Mouse (Mus musculus): Measurements from ENCODE around the gene Cacna1d.

Gene Cacna1d

GRCm38 (mm10) chr14:30457897-30458296 lies 33.4 kb downstream of the Cacna1d start:
- no peak for DNase-seq

DNA sequence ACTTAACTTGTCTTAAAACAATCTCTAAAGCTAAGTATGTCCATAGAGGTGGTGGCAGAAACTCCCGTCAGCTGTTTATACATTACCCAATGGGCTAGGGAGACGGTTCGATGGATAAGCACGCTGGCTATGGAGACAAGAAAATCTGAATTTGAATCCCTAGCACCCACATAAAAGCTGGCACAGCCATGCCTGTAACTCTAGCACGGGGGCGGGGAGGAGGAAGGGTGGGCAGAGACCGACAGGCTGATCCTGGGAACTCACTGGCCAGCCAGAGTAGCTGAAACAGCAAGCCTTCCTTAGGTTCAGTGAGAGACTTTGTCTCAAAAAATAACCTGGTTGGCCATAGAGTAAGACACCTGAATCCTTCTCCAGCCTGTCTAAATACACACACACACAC lies 33.8 kb downstream of the Cacna1d start:
- DNase-seq, result no peak

DNA sequence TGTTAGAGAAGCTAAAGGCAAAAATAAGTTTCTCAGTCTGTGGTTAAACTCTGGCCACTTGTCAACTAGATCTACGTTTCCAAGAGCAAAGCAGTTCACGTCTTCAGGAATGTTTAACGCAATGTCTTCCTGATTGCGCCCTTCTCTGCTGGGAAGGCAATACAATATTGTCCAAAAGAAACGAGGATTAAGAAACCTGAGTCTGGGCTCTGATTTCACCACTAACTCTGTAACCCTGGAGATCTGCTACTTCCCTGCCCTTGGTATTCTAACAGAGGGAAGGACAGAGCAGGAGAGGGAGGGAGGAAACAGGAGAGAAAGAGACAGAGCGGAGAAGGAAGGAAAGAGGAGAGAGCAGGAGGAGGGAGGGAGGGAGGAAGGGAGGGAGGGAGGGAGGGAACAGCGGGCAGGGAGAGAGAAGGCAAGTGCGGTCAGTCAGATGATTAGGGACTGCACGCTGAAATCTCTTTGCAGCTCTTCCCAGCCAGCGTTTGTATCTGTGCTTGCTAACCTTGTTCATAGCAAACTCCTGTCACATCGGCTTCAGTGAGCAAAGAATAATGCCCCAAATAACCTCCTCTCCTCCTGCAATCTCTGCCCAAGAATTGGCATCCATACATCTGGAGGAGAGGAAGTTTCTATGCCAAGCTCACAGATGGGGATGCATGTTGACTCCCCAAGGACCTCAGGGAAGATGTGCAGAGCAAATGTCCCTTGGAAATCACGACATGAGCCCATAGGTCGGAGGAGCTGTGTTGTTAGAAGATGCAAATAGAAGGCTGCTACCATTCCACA lies 35.3 kb downstream of the Cacna1d start:
- peak; percentile 57 for DNase-seq

- no peak for DNase-seq
These were observed 51.3 kb downstream of the Cacna1d start for GRCm38 (mm10) chr14:30439915-30440314.

GRCm38 (mm10) chr14:30435316-30435715 lies 55.9 kb downstream of the Cacna1d start:
- no peak for DNase-seq

GRCm38 (mm10) chr14:30430446-30430845 lies 60.8 kb downstream of the Cacna1d start:
- no peak for DNase-seq

- DNase-seq, result no peak
These were observed 61.2 kb downstream of the Cacna1d start for GRCm38 (mm10) chr14:30430026-30430425.

DNA sequence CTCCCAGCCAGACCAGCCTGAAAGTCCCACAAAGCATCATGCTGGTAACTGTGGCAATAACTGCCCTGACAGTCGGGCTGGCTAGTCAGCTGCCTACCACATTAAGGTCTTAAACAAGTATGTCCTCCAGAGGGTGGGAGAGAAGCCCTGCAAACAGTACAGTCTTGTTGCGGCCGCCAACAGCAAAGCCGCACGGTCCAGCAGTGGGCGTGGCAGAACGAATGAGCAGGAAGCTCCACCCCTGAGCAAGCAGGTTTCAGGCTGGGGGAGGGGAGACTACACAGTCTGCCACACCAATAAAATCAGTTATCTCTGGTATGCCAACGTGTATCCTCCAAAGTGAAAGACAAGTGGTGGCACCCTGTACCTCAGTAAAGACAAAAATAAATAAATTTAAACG lies 61.6 kb downstream of the Cacna1d start:
- peak; percentile 12 for DNase-seq

GRCm38 (mm10) chr14:30428757-30429156 lies 62.5 kb downstream of the Cacna1d start:
- no peak for DNase-seq

DNA sequence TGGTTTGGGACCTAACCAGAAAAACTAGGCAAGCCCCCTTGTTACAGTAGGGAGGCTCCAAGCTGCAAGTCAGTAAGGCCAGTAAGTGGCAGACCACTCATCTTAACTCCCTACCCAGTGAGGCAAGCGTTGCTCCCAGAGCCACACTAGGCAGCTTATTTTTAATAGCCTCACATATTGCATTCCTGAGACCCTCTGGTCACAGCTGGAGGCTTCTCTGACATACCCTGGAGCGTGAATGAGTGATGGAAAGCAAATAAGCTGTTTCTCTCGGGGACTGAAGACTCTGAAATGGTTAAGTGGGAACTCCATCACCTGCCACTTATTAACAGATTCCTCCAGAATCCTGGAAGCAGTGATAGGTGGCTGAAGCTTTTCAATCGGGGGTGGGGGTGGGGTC lies 65.4 kb downstream of the Cacna1d start:
- DNase-seq, result peak; percentile 11

GRCm38 (mm10) chr14:30425175-30425574 lies 66.1 kb downstream of the Cacna1d start:
- DNase-seq, result no peak

- DNase-seq, result no peak
These were observed 66.6 kb downstream of the Cacna1d start for GRCm38 (mm10) chr14:30424638-30425037.

DNA sequence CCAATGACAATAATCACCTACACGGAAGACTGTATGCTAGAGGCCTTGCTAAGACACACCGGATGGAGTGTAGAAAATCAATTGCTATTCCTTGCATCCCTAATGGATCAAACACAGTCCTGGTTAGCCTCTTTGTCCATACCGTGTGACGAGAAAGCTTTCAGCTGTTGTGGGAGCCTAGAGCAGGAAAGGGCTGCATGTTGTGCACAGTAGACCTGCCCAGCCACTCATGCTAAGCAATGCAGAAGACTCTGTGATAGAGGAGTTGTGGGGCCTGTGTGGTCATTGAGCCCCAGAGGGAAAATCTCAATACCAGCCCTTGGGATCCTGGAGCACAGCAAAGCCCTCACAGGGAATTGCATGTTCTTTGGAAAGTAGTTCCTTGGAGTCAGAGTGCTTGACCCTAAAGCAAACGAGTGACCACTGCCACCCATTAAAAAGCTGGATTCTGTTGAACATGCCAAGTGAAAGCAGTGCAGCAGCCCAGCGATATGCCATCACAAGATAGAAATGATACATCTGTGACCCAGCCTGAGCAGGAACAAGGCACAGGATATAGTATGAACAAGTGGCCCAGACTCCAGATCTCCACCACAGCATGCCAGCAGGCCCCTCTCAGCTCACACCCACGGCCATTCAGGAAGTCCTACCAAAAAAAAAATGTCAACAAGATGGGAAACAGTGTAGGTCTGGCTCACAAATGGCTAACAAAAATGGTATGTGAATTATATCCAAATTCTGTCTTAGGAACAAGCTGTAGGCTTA lies 68.7 kb downstream of the Cacna1d start:
- DNase-seq, result no peak

DNA sequence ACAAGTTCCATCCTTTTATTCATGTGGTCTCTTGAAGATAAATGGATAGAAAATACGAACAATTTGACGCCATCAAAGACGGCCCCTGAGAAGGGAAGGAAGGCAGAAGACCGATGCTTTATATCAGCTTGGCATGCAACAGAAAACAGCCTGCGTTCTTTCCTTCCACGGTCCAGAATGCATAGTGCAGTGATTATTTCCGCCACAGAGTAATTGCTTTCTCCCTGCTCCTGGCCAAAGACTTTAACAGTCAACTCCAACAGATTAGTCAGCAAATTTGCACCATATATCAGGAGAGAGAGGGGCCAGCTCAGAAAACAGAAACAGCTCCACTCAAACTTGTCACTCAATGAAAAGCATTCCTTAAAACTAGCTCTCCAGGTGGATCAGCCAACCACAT lies 71.8 kb downstream of the Cacna1d start:
- DNase-seq, result no peak

GRCm38 (mm10) chr14:30419046-30419445 lies 72.2 kb downstream of the Cacna1d start:
- DNase-seq, result no peak

DNA sequence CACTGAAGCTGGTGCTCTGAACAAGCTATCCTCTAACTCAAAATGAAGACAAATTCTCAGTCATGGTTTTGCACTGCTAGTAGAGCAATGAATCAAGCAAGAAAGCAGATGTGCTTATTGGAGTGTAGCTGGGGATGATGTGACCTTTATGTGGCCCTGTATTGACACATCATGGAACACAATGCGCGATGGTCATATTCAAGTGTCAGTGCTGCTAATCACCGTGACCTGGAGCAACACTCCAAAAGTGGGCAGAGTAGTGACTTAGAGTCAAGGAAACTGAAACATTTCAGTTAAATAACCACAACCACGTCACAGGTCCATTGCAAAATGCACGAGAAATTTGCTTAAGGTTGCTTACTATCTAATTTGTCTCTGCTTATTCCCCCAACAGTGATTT lies 75.4 kb downstream of the Cacna1d start:
- DNase-seq, result no peak

GRCm38 (mm10) chr14:30414131-30414530 lies 77.1 kb downstream of the Cacna1d start:
- no peak for DNase-seq

DNA sequence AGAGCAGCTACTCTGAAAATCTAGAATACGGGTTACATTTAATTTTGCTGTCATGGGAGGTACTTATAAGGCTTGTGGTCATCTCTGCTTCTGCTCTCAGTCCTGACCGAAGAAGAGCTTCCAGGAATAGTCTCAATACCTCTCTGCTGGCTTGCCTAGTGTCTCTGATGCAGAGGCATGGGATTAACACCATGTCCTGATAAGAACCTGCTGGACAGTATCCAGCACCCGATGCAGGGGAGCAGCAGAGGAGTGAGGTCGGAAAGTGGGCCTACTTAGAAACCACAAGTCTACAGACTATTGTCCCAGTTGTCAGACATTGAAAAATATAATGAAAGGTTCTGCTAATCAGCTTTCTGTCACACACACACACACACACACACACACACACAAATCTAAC lies 81.9 kb downstream of the Cacna1d start:
- DNase-seq, result no peak

DNA sequence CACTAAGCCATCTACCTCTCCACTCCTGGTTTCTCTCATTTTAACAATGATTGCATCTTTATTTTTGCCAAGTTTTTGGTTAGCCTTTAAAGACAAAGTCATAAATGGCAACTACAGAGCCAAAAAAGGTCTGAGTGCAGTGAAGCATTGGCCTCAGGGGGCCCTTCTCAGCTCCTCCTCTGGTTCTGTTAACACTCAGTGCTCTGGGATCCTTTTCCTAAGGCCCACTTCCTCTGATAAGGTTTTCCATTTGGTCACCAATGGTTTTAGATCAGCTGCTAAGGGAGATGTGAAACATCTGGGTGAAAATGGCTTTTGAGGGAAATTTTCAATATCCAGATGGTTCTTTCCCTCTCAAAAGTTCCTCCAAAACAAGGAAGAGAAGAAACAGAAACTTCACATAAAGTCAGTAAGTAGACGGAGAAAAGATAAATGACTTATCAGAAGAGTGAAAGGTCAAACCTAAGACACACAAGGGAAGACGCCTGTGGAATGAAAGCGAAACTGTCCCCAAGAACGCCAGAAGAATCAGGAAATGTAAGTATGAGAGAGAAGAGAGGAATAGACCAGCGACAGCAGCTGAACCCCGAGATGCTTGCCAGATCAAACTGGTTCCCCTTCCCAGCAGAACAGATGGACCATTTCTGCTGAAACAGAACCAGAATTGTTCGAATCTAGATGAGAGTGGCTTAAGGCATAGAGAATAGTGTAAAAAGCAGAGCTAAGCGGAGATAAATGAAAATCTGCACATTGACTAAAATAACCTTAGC lies 85.6 kb downstream of the Cacna1d start:
- DNase-seq, result no peak

GRCm38 (mm10) chr14:30378306-30378705 lies 112.9 kb downstream of the Cacna1d start:
- no peak for DNase-seq

DNA sequence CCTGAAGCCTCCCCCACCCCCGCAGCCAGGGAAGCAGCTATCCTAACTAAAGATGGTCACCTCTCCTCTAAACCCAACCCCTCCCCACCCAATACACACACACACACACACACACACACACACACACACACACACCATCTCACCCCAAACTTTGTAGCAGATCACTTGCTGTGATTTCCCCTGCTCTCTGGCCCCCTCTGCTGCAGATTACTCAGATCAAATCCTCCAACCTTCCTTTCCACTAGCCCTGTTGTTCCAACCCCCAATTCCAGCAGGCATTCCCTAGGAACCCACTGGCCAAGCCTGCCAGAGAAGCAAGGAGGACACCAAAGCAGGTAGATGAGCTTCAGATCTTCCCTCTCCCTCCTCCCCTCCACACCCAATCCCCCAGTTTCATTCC lies 118.4 kb downstream of the Cacna1d start:
- no peak for DNase-seq

DNA sequence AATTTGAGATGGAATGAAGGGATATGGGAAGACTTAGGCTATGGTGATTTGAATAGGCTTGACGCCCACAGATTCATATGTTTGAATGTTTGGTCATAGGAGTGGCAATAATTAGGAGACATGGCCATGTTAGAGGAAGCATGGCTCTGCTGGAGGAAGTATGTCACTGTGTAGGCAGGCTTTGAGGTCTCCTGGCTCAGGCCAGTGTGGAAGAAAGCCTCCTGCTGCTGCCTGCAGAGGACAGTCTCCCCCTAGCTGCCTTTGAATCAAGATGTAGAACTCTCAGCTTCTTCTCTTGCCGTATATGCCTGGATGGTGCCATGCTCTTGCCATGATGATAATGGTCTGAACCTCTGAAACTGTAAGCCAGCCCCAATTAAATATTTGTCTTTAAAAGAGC lies 120.2 kb downstream of the Cacna1d start:
- DNase-seq, result no peak

DNA sequence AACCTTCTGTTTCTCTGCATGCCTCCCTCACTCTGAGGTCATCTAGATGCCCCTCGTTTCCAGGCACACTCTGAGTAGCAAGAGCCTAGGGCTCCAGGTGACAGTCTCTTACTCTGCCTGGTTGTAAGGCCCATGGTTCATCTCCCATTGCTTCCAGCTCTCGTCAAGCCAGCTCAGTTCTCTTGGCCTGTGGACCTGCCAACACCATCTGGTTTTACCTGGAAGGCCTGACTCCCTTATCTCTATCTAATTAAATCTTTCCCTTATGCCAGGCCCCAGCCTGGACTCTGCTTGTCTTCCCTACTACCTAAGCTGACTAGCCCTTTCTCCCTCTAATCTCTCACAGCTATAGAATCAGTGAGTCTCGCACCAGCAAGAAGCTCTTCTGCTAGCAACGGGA lies 124.2 kb downstream of the Cacna1d start:
- no peak for DNase-seq

GRCm38 (mm10) chr14:30365866-30366265 lies 125.4 kb downstream of the Cacna1d start:
- no peak for DNase-seq

Data from retina, postnatal 1 day (tissue).